Mouse (Mus musculus): ENCODE data around the gene Hs3st2. TPM values are rescaled to one million over a fixed set of nuclear protein-coding genes. Genes with fewer than 3 reads are reported as not detected.

Gene Hs3st2
- polyA plus RNA-seq, 1 experiment from 2014 or later, result 4.3 TPM

- no peak overlapping the region for H3K4me3 ChIP-seq
- H3K9me3 ChIP-seq (replicated peaks), result no peaks in the 10 kb centered on the region
- peaks cover 19% of the 10 kb centered on the region for H3K4me1 ChIP-seq
- no peak overlapping the region for H3K27ac ChIP-seq
- ATAC-seq (ENCODE audit: low FRiP score), result no peak
- H3K9ac ChIP-seq, result no peak overlapping the region
- H3K36me3 ChIP-seq, result no peaks in the 10 kb centered on the region
- WGBS, result 88% methylated on average over 2 of the region's 2 CpGs
- no peak overlapping the region for H3K4me2 ChIP-seq (replicated peaks)
- H3K27me3 ChIP-seq, result peaks cover 58% of the 10 kb centered on the region
Measured at GRCm38 (mm10) chr7:121394875-121395274, 3.2 kb downstream of the Hs3st2 start.

- no peaks in the 10 kb centered on the region for H3K27me3 ChIP-seq
- no peaks in the 10 kb centered on the region for H3K9me3 ChIP-seq (replicated peaks)
- WGBS, result 85% methylated on average over 11 of the region's 11 CpGs
- H3K27ac ChIP-seq, result no peak overlapping the region
- ATAC-seq (ENCODE audit: low FRiP score), result no peak
- no peak overlapping the region for H3K4me3 ChIP-seq
- no peaks in the 10 kb centered on the region for H3K4me1 ChIP-seq
- H3K36me3 ChIP-seq, result no peaks in the 10 kb centered on the region
- no peak overlapping the region for H3K9ac ChIP-seq
- H3K4me2 ChIP-seq (replicated peaks), result no peak overlapping the region
Measured at GRCm38 (mm10) chr7:121410716-121411506, 19.3 kb downstream of the Hs3st2 start.

- Histone ChIP-seq H3K9me3 (replicated peaks) (no peaks in the 10 kb centered on the region), H3K36me3 (no peaks in the 10 kb centered on the region), H3K4me2 (replicated peaks) (no peak overlapping the region), H3K9ac (no peak overlapping the region), H3K4me1 (no peaks in the 10 kb centered on the region), H3K27me3 (no peaks in the 10 kb centered on the region), H3K4me3 (no peak overlapping the region), H3K27ac (no peak overlapping the region)
- WGBS, result 86% methylated on average over 7 of the region's 7 CpGs
- no peak for ATAC-seq (ENCODE audit: low FRiP score)
Measured at GRCm38 (mm10) chr7:121411507-121411898, 19.8 kb downstream of the Hs3st2 start.

GRCm38 (mm10) chr7:121436884-121437283 lies 45.2 kb downstream of the Hs3st2 start:
- H3K27me3 ChIP-seq, result no peaks in the 10 kb centered on the region
- H3K36me3 ChIP-seq, result no peaks in the 10 kb centered on the region
- no peaks in the 10 kb centered on the region for H3K4me1 ChIP-seq
- no peak overlapping the region for H3K9ac ChIP-seq
- no peak for ATAC-seq (ENCODE audit: low FRiP score)
- no peak overlapping the region for H3K4me3 ChIP-seq
- no peak overlapping the region for H3K27ac ChIP-seq
- H3K4me2 ChIP-seq (replicated peaks), result no peak overlapping the region
- H3K9me3 ChIP-seq (replicated peaks), result no peaks in the 10 kb centered on the region
- 83% methylated on average over 6 of the region's 6 CpGs for WGBS

- Histone ChIP-seq H3K9me3 (replicated peaks) (no peaks in the 10 kb centered on the region), H3K4me3 (no peak overlapping the region), H3K27ac (no peak overlapping the region), H3K36me3 (no peaks in the 10 kb centered on the region), H3K4me1 (no peaks in the 10 kb centered on the region), H3K9ac (no peak overlapping the region), H3K4me2 (replicated peaks) (no peak overlapping the region), H3K27me3 (no peaks in the 10 kb centered on the region)
- WGBS, result 85% methylated on average over 5 of the region's 5 CpGs
- no peak for ATAC-seq (ENCODE audit: low FRiP score)
Measured at GRCm38 (mm10) chr7:121441186-121441585, 49.5 kb downstream of the Hs3st2 start.

- WGBS, result 70% methylated on average over 7 of the region's 7 CpGs
- no peaks in the 10 kb centered on the region for H3K4me1 ChIP-seq
- ATAC-seq (ENCODE audit: low FRiP score), result no peak
- H3K27ac ChIP-seq, result no peak overlapping the region
- H3K4me3 ChIP-seq, result no peak overlapping the region
- H3K9me3 ChIP-seq (replicated peaks), result no peaks in the 10 kb centered on the region
- H3K36me3 ChIP-seq, result no peaks in the 10 kb centered on the region
- no peaks in the 10 kb centered on the region for H3K27me3 ChIP-seq
- H3K9ac ChIP-seq, result no peak overlapping the region
- H3K4me2 ChIP-seq (replicated peaks), result no peak overlapping the region
Measured at GRCm38 (mm10) chr7:121444336-121444735, 52.7 kb downstream of the Hs3st2 start.

- Histone ChIP-seq H3K4me3 (no peak overlapping the region), H3K4me2 (replicated peaks) (no peak overlapping the region), H3K4me1 (peaks cover 7% of the 10 kb centered on the region; the same call in 1 of the 2 replicates), H3K9me3 (replicated peaks) (no peaks in the 10 kb centered on the region), H3K36me3 (no peaks in the 10 kb centered on the region), H3K27me3 (no peaks in the 10 kb centered on the region), H3K9ac (no peak overlapping the region), H3K27ac (no peak overlapping the region)
- 89% methylated on average over 4 of the region's 4 CpGs for WGBS
- ATAC-seq (ENCODE audit: low FRiP score), result no peak
Measured at GRCm38 (mm10) chr7:121446281-121446680, 54.6 kb downstream of the Hs3st2 start.

GRCm38 (mm10) chr7:121450951-121451843 lies 59.5 kb downstream of the Hs3st2 start:
- WGBS, result 58% methylated on average over 13 of the region's 13 CpGs
- Histone ChIP-seq H3K36me3 (no peaks in the 10 kb centered on the region), H3K4me2 (replicated peaks) (no peak overlapping the region), H3K9me3 (replicated peaks) (no peaks in the 10 kb centered on the region), H3K4me3 (no peak overlapping the region), H3K27me3 (no peaks in the 10 kb centered on the region), H3K4me1 (peaks cover 13% of the 10 kb centered on the region), H3K9ac (no peak overlapping the region), H3K27ac (peak overlapping the region; percentile 8; the same call in 1 of the 2 replicates)
- no peak for ATAC-seq (ENCODE audit: low FRiP score)

GRCm38 (mm10) chr7:121456716-121457115 lies 65.1 kb downstream of the Hs3st2 start:
- WGBS, result 50% methylated on average over 1 of the region's 1 CpGs
- Histone ChIP-seq H3K4me1 (peaks cover 2% of the 10 kb centered on the region), H3K36me3 (no peaks in the 10 kb centered on the region)

GRCm38 (mm10) chr7:121458075-121458474 lies 66.4 kb downstream of the Hs3st2 start:
- no peaks in the 10 kb centered on the region for H3K4me1 ChIP-seq
- H3K9ac ChIP-seq, result no peak overlapping the region
- no peak overlapping the region for H3K4me2 ChIP-seq (replicated peaks)
- no peaks in the 10 kb centered on the region for H3K36me3 ChIP-seq
- no peaks in the 10 kb centered on the region for H3K27me3 ChIP-seq
- 60% methylated on average over 3 of the region's 3 CpGs for WGBS
- no peak overlapping the region for H3K4me3 ChIP-seq
- ATAC-seq (ENCODE audit: low FRiP score), result no peak
- no peak overlapping the region for H3K27ac ChIP-seq
- H3K9me3 ChIP-seq (replicated peaks), result no peaks in the 10 kb centered on the region

More at GRCm38 (mm10) chr7:121456716-121457115, 65.1 kb downstream of the Hs3st2 start:
- Histone ChIP-seq H3K27me3 (no peaks in the 10 kb centered on the region), H3K9me3 (replicated peaks) (no peaks in the 10 kb centered on the region), H3K27ac (no peak overlapping the region), H3K4me3 (no peak overlapping the region), H3K4me2 (replicated peaks) (no peak overlapping the region), H3K9ac (no peak overlapping the region)
- no peak for ATAC-seq (ENCODE audit: low FRiP score)

- Histone ChIP-seq H3K27me3 (no peaks in the 10 kb centered on the region), H3K4me1 (no peaks in the 10 kb centered on the region), H3K4me3 (no peak overlapping the region), H3K9me3 (replicated peaks) (no peaks in the 10 kb centered on the region), H3K4me2 (replicated peaks) (no peak overlapping the region), H3K9ac (no peak overlapping the region), H3K36me3 (no peaks in the 10 kb centered on the region), H3K27ac (no peak overlapping the region)
- no peak for ATAC-seq (ENCODE audit: low FRiP score)
- 84% methylated on average over 6 of the region's 6 CpGs for WGBS
Measured at GRCm38 (mm10) chr7:121460626-121461025, 69.0 kb downstream of the Hs3st2 start.

GRCm38 (mm10) chr7:121464441-121464840 lies 72.8 kb downstream of the Hs3st2 start:
- H3K4me2 ChIP-seq (replicated peaks), result no peak overlapping the region
- no peak overlapping the region for H3K27ac ChIP-seq
- H3K9me3 ChIP-seq (replicated peaks), result no peaks in the 10 kb centered on the region
- no peak for ATAC-seq (ENCODE audit: low FRiP score)
- WGBS, result 89% methylated on average over 5 of the region's 5 CpGs
- no peaks in the 10 kb centered on the region for H3K27me3 ChIP-seq
- no peaks in the 10 kb centered on the region for H3K36me3 ChIP-seq
- H3K4me1 ChIP-seq, result no peaks in the 10 kb centered on the region
- H3K9ac ChIP-seq, result no peak overlapping the region
- no peak overlapping the region for H3K4me3 ChIP-seq

All from hindbrain, embryonic 12.5 days (tissue).